Mouse (Mus musculus) lung, adult 2 months (tissue): ENCODE results near the gene Setd1a.

ENCODE experiments used
- CTCF ChIP-seq: fragments of 200-500 bp; IDR thresholded peaks from 2 replicates; pipeline ENCODE4 v1.5.1; 2011; ENCODE audit warnings: mild to moderate bottlenecking, low read length, control low read depth; ENCODE audit not compliant: insufficient read depth
- POLR2A ChIP-seq: fragments of 200-500 bp; IDR thresholded peaks from 2 replicates; pipeline ENCODE4 v1.6.1; 2011; ENCODE audit warnings: low read depth, mild to moderate bottlenecking, control low read depth, low read length, borderline replicate concordance; ENCODE audit errors: extremely low read depth

DNA sequence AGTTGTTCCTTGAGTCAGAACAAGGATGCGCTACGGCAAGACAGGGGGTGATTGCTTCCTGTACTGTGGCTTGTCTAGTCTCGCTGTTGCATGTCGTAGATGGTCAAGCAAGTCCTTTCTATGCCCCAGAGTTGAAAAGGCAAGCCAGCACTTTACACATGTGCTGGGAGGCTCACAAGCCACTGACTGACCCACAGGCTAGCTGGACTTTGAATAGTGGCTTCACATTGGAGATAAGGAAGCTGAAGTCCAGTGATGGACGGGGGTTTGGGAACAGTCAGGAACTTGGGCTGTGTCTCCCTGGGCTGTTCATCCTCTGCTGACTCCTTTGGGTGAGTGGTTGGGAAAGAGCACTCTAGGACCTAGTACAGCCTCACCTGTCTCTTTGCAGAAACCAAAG is 24.9 kb upstream of the Setd1a start:
- no peak for TF ChIP-seq POLR2A
- TF ChIP-seq CTCF: no peak
